Mouse (Mus musculus) monocyte, adult 5-6 weeks (primary cell): ENCODE data around the gene Gp9. TPM values are rescaled to one million over a fixed set of nuclear protein-coding genes. Genes with fewer than 3 reads are reported as not detected.

Experiments
- ATAC-seq: fragments of 153-309, 156-312 bp; replicated peaks from 2 replicates; pipeline ENCODE4 v1.8.0; 2017; ENCODE audit warnings: mild to moderate bottlenecking; ENCODE audit not compliant: low TSS enrichment, insufficient number of reproducible peaks, severe bottlenecking, poor library complexity, low FRiP score
- total RNA-seq: library from RNA; stranded (forward); fragments of 200-1000, 200-491, 200-594 nt; gene quantifications from 3 replicates; pipeline ENCODE4 v1.2.3, GENCODE M21; 2017

Gene Gp9
- total RNA-seq, 1 experiment from 2014 or later = 1.9 TPM

DNA sequence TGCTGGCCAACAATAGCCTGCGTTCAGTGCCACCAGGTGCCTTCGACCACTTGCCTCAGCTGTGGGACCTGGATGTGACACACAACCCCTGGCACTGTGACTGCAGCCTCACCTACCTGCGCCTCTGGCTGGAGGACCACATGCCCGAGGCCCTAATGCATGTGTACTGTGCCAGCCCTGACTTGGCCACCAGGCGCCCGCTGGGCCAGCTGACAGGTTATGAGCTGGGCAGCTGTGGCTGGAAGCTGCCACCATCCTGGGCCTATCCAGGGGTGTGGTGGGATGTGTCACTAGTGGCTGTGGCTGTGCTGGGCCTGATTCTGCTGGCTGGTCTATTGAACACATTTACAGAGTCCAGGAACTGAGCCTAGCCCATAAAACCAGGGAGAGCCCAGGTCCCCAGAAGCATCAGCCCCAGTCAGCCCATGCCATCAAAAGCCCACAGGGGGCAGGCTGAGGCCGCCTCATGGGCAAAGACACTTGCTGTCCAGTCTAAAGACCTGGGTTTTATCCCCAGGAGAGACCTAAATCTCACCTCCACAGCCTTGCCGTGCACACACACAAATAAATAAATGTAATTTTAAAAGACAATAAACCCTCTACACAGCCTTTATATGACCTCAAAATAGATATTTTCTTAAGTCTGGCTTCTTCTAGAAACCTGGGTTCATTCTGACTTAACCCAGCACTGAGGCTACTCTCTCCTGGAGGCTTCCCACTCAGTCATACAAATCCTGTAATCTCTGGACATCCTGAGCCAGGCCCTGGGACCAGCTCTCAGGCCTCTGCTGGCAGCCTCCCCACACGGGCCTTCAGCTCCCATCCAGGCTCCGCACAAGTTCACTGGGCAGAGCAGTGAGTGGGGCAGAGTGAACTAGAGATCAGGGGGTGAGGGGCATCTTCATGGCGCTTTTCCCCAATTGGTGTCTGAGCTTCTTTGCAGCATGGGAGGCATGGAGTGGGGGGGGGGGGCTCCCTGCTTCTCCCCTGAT, 1.6 kb downstream of the Gp9 start:
- ATAC-seq = 0 out of 2 replicates have a peak, but pooled peaks have one; percentile 33

DNA sequence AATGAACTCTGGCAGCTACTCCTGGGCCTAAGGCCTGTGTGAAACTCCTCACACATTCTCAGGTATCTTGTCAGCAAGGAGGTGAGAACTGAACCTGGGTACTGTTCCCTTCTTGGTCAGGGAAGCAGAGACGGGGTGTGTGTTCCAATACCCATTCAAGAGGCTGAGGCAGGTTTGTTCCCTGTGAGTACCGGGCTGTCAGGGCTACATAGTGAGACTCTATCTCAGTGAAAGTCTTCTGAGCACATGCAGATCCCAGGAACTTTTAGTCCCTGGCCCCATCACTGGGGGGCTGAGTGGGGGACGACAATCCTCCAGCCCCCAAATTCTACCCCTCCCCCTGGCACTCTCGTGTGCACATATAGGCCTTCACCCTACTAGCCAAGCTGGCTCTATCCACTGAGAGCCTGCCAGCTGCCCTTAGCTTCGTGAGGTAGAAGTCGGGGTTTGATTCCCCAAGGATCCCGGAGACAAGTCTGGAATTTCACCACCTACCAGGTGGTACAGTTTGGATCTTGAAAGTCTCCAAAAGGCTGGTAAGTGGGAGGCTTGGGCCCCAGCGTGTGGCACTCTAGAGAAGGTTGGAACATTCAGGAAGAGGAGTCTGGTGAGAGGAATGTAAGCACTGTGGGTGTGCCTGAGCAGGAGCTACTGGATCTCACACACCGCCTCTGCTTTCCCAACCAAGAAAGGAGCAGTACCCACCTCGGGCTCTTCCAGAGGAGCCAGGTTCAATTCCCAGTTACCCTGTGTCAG, 2.9 kb downstream of the Gp9 start:
- ATAC-seq = no peak

DNA sequence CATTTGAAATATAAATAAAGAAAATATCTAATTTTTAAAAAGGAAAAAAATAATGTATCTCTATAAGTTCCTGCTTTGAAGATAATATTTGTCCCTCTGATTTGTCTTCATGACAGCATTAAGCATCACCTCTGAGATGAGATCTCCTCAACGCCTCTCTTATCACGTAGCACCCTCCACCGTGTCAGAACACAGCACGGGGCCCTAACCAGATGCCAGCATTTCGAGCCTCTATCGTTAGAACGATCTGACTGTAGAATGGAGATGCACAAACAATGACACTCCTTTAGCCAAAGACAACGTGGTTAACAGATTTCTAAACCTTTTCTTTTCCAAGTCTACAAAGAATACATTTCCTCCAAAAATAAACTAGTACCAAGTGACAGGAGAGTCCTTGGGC, 6.2 kb downstream of the Gp9 start:
- no peak for ATAC-seq

GRCm38 (mm10) chr6:87786621-87787020, 8.7 kb downstream of the Gp9 start:
- no peak for ATAC-seq

GRCm38 (mm10) chr6:87787108-87787890, 9.4 kb downstream of the Gp9 start:
- ATAC-seq = no peak

GRCm38 (mm10) chr6:87788266-87788895, 10.5 kb downstream of the Gp9 start:
- ATAC-seq = no peak

DNA sequence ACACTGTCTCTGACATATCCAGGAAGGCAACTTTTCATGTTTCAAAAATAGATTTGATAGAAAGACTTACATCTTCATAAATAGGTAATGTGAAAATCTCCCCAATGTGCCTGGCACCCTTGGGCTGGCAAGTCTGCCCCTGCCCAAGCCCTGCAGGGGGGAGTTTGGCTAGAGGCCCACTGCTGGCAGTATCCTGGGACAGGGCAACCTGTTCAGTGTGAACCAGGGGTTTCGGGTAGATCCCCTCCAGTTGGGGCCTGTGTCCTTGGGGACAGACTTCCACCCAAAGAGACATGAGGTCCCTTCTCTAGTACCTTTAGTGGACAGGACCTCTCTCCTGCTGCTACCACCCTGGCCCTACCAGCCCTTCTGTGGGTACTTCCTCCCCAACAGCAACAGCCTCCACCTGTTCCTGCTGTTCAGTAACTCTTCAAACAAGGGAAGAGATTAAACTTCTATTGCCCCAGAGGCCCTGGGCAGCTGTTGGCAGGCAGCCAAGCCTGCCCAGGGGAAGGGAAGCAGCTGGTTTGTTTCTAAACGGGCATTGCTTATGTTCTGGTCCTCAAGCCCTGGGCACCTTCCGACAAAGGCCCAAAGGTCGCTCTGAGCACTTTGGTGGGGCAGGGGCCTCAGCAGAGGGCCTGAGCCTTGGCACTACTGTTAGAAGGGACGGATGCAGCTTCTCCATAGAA, 11.2 kb downstream of the Gp9 start:
- no peak for ATAC-seq

GRCm38 (mm10) chr6:87789791-87790190, 11.9 kb downstream of the Gp9 start:
- ATAC-seq = peak; percentile 11; the same call in 1 of the 2 replicates

GRCm38 (mm10) chr6:87790779-87791480, 13.1 kb downstream of the Gp9 start:
- no peak for ATAC-seq

DNA sequence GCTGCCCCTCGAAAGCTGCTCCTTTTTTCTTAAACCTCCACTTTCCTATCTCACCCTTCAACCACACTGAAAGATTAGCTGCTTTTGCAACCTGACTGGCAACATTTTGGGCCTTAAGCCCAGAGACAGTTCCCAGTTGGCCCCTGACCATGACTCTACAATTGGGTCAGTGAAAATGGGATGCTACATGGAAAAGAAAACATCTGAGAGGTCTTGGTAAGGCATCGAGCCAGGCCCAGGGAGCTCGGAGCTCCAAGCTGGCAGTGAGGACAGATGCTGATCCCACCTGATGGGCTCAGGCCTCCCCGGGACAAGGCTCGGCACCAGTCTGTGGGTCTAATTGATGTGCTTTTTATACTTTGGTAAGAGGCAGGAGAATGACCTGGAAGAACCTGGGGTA, 14.0 kb downstream of the Gp9 start:
- no peak for ATAC-seq

DNA sequence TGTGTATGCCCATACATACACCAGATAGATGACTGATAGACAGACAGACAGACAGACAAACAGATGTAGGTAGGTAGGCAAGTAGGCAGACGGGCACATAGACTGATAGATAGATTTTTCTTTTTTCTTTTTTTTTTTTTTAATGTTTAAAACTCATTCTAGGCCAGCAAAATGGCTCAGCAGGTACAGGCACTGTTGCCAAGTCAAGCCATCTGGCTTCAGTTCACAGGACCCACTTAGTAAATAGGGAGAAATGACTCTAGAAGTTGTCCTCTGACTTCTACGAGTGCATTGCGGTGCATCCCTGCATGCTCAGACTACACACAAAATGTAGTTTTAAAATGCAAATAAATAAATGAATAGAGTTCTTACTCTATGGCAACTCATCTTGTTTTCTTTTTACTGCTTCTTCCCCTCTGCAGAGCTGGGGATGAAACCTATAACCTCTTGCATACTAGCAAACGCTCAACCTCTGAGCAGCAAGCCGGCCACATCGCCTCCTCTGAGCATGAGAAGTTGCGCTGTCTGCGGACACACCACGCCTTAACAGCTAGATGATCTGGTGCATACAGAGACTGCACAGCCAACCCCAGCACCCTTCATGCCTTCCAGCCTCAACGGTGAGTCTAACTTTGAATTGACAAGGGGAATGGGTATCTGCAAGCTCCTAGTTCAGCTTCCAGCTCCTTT, 16.1 kb downstream of the Gp9 start:
- no peak for ATAC-seq

GRCm38 (mm10) chr6:87795385-87796150, 17.7 kb downstream of the Gp9 start:
- ATAC-seq = no peak

DNA sequence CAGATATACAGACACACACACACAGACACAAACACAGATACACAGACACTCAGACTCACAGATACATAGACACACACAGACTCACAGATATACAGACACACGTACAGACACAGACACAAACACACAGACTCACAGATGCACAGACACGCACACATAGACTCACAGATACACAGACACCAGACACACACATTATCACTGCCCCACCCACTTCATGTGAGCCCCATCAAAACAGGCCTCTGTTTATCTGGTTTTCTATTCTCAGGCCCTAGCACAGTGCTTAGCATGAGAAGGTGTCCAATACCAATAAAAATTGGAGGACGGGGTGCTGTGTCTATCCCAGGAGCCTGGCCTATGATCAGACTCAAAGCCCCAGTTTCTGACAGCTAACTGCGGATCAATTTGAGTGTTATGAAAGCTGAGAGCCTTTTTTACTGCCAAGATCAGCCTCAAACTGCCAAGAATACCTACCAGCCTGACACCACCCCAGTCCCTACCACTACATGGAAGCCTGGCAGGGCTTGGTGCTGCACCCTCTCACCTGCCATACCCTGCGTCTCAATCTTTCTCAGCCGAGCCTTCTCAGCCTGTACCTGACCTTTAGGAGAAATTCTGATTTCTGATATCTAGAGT, 18.5 kb downstream of the Gp9 start:
- ATAC-seq = no peak

DNA sequence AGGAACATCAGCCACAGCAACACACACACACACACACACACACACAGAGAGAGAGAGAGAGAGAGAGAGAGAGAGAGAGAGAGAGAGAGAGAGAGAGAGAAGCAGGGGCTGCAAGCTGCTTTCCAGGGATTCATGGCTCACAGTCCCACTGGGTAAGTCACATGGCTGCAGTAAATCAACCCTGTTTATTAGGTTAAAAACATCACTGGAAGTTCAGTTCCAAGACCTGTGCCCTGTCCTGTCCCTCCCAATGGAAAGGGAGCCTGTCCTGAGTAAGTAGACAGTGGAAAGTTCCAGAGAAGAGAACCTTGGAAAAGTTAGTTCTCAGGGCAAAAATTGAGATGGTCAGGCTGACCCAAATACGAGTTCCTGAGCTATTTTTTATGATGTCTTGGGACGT, 19.4 kb downstream of the Gp9 start:
- ATAC-seq = no peak

GRCm38 (mm10) chr6:87799576-87799975, 21.7 kb downstream of the Gp9 start:
- ATAC-seq = no peak

- ATAC-seq = peak; percentile 55; the same call in 1 of the 2 replicates
Observed at GRCm38 (mm10) chr6:87802462-87802861, 24.6 kb downstream of the Gp9 start.
